Mouse (Mus musculus) urinary bladder, postnatal 36 days (tissue): Measurements from ENCODE around the gene Dusp7.

Experiments used
- DNase-seq, 2 experiments: peaks; one replicate each; pipeline ENCODE4 v3.0.0; 2022; ENCODE audit warnings: low spot score in 2 of 2, mixed read lengths in 1 of 2

Gene Dusp7

DNA sequence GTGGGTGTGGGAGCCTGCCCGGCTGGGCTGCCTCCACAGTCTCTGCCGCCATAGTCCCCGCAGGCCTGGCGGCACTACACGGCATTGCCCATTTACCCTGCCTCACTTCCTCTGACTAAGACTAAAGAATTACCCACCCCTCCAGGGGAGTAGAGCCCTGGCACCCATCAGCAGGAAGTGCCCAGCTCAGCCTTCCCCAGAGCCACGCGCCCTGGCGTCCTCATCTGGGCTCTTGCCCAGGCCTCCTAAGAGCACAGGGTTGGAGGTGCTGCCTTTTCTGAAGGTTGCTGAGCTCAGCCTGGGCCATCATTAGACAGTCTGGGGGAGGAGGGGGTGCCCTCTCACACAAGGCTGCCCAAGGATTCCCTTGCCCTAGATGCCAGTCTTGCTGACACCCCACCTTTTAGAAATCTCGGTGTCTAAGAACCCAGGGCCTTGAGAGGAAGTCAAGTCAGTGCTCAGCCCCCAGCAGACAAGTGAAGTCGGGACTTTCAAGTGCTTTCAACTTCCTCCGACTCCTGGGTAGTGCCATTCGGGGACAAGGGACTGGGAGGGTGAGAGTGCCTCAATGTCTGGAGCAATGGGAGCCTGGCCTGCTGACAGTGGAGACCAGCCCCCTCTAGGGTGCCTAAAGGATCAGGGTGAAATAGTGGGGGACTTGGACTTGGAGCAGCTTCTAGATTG is 17.9 kb downstream of the Dusp7 start:
- no peak for DNase-seq

GRCm38 (mm10) chr9:106392828-106393527 is 24.5 kb downstream of the Dusp7 start:
- DNase-seq: no peak

DNA sequence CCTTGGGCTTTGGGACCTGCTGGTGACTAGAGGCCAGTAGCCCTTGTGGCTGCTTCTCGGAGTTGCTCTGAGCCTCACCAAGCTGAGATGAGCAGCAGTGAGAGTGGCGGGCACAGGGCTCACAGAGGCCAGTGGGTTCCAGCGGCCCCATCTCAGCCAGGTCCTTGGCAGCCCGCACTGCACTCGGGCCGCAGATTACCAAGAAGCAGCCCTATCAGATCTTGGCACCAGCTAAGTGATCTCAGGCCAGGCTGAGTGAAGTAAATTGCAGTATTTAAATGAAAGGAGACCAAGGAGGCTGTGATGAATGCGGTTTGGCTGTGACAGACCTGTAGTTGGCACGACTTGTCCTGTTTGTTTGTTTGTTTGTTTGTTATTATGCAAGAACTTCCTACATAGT is 25.1 kb downstream of the Dusp7 start:
- DNase-seq: no peak

- DNase-seq: no peak
Measured at GRCm38 (mm10) chr9:106394649-106395602, 26.5 kb downstream of the Dusp7 start.

DNA sequence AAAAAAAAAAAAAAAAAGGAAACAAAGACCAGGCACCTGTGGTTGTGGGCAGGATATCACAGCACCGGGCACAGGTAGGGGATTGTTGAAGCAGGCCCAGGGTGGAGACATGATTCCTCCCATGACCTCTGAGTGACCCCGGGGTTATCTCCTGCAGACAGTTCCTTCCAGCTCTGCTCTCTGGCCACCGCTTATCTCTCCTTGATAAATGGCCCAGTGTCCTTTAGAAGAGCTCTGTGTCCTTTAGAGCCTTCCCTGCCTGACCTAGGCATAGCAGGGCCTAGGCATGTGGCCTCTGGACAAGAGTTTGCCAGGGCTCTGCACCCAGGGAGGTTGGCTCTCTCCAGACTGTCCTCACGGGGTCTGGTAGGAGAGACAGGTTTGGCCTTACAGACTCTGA is 29.3 kb downstream of the Dusp7 start:
- no peak for DNase-seq

- no peak for DNase-seq
Measured at GRCm38 (mm10) chr9:106398667-106399311, 30.4 kb downstream of the Dusp7 start.

DNA sequence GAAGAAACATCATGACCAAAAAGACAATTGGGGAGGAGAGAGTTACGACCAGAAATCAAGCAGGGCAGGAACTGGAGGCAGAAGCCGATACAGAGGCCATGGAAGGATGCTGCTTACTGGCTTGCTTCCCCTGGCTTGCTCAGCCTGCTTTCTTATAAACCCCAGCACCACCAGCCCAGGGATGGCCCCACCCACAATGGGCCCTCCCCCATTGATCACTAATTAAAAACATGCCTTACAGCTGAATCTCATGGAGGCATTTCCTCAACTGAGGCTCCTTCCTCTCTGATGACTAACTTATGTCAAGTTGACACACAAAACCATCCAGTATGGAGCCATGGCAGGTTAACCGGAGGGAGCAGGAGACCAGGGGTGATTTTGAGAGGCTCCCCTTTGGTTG is 31.4 kb downstream of the Dusp7 start:
- no peak for DNase-seq

- no peak for DNase-seq
Measured at GRCm38 (mm10) chr9:106402149-106402548, 33.7 kb downstream of the Dusp7 start.

- no peak for DNase-seq
Measured at GRCm38 (mm10) chr9:106402607-106403375, 34.4 kb downstream of the Dusp7 start.

DNA sequence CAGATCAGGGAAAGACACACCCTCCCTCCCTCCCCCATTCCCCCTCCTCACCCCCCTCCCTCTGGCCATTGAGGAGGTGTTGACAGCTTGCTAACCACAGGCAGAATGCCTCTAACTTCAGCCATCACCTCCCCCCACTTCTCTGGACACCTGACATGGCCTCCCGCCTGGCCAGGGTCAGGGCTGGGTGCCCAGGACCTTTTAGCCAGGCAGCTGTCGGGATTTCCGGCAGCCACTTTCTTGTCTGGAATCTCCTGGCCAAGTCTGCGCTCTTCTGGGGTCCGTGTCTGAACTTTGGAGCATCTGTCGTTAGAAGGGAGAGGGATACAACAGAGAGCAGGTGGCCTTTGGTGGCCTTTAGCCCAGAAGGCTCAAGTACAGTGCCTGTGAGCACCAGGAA is 36.8 kb downstream of the Dusp7 start:
- no peak for DNase-seq

- DNase-seq: no peak
Measured at GRCm38 (mm10) chr9:106406443-106407078, 38.1 kb downstream of the Dusp7 start.

- DNase-seq: no peak
Measured at GRCm38 (mm10) chr9:106409096-106409495, 40.7 kb downstream of the Dusp7 start.

GRCm38 (mm10) chr9:106410086-106410650 is 41.7 kb downstream of the Dusp7 start:
- no peak for DNase-seq

GRCm38 (mm10) chr9:106411091-106411594 is 42.7 kb downstream of the Dusp7 start:
- DNase-seq: no peak

GRCm38 (mm10) chr9:106411729-106412128 is 43.3 kb downstream of the Dusp7 start:
- DNase-seq: no peak

- DNase-seq: no peak
Measured at GRCm38 (mm10) chr9:106412210-106412609, 43.8 kb downstream of the Dusp7 start.

GRCm38 (mm10) chr9:106413606-106414005 is 45.2 kb downstream of the Dusp7 start:
- no peak for DNase-seq

GRCm38 (mm10) chr9:106416826-106417225 is 48.4 kb downstream of the Dusp7 start:
- no peak for DNase-seq

DNA sequence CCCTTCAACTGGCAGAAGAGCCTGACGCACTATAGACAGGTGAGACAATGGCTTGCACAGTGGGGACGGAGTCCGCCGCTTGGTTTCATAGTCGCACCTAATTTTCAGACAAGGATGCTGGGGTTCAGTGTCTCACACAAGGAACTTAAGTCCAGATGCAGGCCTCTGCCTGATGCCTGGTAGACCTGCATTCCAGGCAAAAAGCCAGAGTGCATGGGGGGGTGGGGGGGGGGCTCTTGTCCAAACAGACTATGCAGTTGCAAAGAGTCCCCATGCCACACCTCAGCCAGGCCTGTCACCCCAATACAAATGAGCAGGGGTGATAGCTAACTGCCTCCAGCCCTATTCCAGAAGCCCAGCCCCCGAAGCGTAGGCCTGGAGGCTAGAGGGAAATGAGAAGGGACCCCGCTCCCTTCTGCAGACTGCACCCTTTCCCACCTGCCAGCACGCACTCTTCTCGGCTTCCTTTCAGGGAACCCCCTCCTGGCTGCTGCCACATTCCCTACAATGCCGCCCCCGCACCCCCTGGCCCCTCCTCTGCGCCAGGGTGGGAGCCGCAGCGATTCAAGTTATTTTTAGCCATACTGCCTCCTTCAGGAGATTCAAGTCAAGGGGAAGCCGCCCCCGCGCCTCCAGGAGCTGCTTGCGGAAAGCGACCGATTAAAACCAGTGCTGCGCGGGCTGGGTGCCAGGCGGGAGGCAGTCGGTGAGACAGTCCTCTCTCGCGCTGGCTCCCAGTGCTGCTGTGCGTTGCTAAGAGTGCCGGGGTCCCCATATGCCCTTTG is 49.6 kb downstream of the Dusp7 start:
- peak; percentile 37 to 65 for DNase-seq
